Mouse (Mus musculus) gastrocnemius, adult 8-10 months (tissue): ENCODE measurements around the gene Epp13. TPM values are rescaled to one million over a fixed set of nuclear protein-coding genes. Genes with fewer than 3 reads are reported as not detected.
A peak's percentile ranks its signal among the peaks of the same experiment; 100 is the strongest.
"Not testable (repeated sequence)": the region's sequence is repeated elsewhere in the genome, so short reads cannot be mapped to it uniquely, and the experiment has no call there.

ENCODE experiments used
- DNase-seq, 2 experiments: peaks; one replicate each; pipeline ENCODE4 v3.0.0; 2022; ENCODE audit warnings: low spot score in 2 of 2
- total RNA-seq, 4 experiments: library from RNA; stranded (reverse); gene quantifications; 2 replicates each; pipeline ENCODE4 v1.2.4; 2022

Epp13 gene
- total RNA-seq = not detected

- no peak for DNase-seq
These were observed at the start of gene Epp13 for GRCm38 (mm10) chr7:6252410-6252809. TSS of gene Epp13 (plus strand) at chr7:6252710.

GRCm38 (mm10) chr7:6204200-6204599, 48.3 kb upstream of the Epp13 start:
- DNase-seq = no peak

- DNase-seq = no peak
These were observed 39.4 kb upstream of the Epp13 start for GRCm38 (mm10) chr7:6213144-6213543.

- DNase-seq = not testable (repeated sequence)
These were observed 37.8 kb upstream of the Epp13 start for GRCm38 (mm10) chr7:6214691-6215090.

- DNase-seq = no peak
These were observed 32.4 kb upstream of the Epp13 start for GRCm38 (mm10) chr7:6220147-6220546.

- DNase-seq = no peak
These were observed 30.5 kb upstream of the Epp13 start, which contains the start of gene Zscan5b for GRCm38 (mm10) chr7:6221978-6222377. TSS of gene Zscan5b (plus strand) at chr7:6222278.

GRCm38 (mm10) chr7:6228491-6228890, 24.0 kb upstream of the Epp13 start:
- not testable (repeated sequence) for DNase-seq

GRCm38 (mm10) chr7:6239787-6240186, 12.7 kb upstream of the Epp13 start:
- DNase-seq = no peak

GRCm38 (mm10) chr7:6240841-6241425, 11.6 kb upstream of the Epp13 start:
- DNase-seq = not testable (repeated sequence)

GRCm38 (mm10) chr7:6244361-6245292, 7.9 kb upstream of the Epp13 start:
- no peak for DNase-seq

- no peak for DNase-seq
These were observed 1.9 kb downstream of the Epp13 start for GRCm38 (mm10) chr7:6254451-6254850.

GRCm38 (mm10) chr7:6257386-6257785, 4.9 kb downstream of the Epp13 start:
- DNase-seq = no peak

- DNase-seq = no peak
These were observed 6.0 kb downstream of the Epp13 start for GRCm38 (mm10) chr7:6258232-6259220.

- DNase-seq = not testable (repeated sequence)
These were observed 7.5 kb downstream of the Epp13 start for GRCm38 (mm10) chr7:6260004-6260403.

GRCm38 (mm10) chr7:6262120-6262519, 9.6 kb downstream of the Epp13 start:
- no peak for DNase-seq

- no peak for DNase-seq
These were observed 10.5 kb downstream of the Epp13 start for GRCm38 (mm10) chr7:6262984-6263383.

GRCm38 (mm10) chr7:6265695-6266094, 13.2 kb downstream of the Epp13 start:
- DNase-seq = no peak

- no peak for DNase-seq
These were observed 25.4 kb downstream of the Epp13 start for GRCm38 (mm10) chr7:6277906-6278305.

- peak; percentile 24 to 43 for DNase-seq
These were observed 30.2 kb downstream of the Epp13 start for GRCm38 (mm10) chr7:6282749-6283148.

- peak; percentile 51 to 57 for DNase-seq
These were observed 31.1 kb downstream of the Epp13 start for GRCm38 (mm10) chr7:6283451-6284075.
